Mouse (Mus musculus): ENCODE data around the gene Serhl. TPM values are rescaled to one million over a fixed set of nuclear protein-coding genes. Genes with fewer than 3 reads are reported as not detected.

Serhl gene
- polyA plus RNA-seq, 1 experiment from 2014 or later, result 29.7 TPM

DNA sequence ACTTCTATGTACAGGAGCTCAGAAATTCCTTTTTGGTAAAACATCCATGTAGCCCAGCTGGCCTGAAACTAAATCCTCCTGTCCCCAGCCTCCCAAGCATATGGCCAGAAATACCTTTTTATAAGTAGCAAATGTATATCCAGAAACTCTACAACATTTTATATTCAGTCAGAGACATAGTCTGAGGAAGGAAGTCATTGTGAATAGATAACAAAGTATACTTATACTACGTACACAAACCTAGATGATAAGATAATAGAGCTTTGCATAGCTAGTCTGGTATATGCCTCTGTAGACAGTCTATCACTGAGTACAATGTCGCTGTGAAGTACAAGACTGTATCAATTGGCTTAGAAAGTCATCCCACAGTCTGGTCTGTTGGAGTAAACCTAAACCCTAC, 46.3 kb downstream of the Serhl start:
- 95% methylated on average over 2 of the region's 2 CpGs for WGBS
- H3K36me3 ChIP-seq, result peaks cover 64% of the 10 kb centered on the region
- ATAC-seq (ENCODE audit: low FRiP score, low read depth), result no peak
- H3K9me3 ChIP-seq, result no peaks in the 10 kb centered on the region
- no peak overlapping the region for H3K27ac ChIP-seq (replicated peaks)
- no peak overlapping the region for H3K4me3 ChIP-seq
- H3K27me3 ChIP-seq, result no peaks in the 10 kb centered on the region
- H3K4me1 ChIP-seq (replicated peaks), result no peaks in the 10 kb centered on the region
- H3K9ac ChIP-seq, result no peak overlapping the region
- H3K4me2 ChIP-seq, result no peak overlapping the region

DNA sequence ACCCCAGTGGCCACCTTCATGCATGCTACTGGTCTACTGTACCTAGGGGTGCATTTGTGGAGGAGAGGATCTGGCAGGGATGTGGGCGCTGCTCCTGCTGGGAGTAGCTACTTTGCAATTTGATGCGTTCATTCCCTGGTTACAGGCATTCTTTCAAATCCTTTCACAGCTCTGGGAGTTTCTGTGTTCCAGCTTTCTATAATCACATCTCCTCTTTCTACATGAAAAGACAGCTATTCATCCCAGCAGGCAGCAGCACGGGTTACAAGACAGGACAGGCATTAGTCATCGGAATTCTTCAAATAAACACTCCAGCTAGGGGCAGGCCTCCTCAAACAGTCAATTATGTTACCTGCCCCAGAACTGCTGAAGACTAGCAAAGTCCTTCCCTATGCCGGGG, 53.6 kb downstream of the Serhl start:
- Histone ChIP-seq H3K9ac (no peak overlapping the region), H3K4me2 (no peak overlapping the region), H3K36me3 (peaks cover 17% of the 10 kb centered on the region), H3K27me3 (no peaks in the 10 kb centered on the region), H3K9me3 (no peaks in the 10 kb centered on the region), H3K4me1 (replicated peaks) (peaks cover 30% of the 10 kb centered on the region), H3K27ac (replicated peaks) (no peak overlapping the region; the same call in 1 of the 2 replicates), H3K4me3 (no peak overlapping the region)
- WGBS, result 34% methylated on average over 5 of the region's 5 CpGs
- ATAC-seq (ENCODE audit: low FRiP score, low read depth), result no peak

DNA sequence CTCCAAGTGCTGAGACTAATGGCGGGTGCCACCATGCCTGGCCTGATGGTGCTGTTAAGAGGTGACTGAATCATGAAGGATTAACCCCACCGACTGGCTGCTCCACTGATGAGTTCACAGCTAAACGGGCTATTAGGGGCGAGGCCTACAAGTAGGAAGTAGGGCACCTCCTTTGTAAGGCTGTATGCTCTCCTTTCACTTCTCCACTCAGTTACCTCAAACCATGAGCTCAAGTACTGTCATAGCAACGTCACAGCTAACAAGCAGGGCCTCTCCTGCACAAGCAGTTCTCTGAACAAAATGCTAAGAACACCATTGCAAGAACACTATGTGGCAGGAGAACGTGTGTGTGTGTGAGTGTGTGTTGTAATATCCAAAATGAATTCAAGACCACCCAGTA, 56.2 kb downstream of the Serhl start:
- no peaks in the 10 kb centered on the region for H3K27me3 ChIP-seq
- no peak overlapping the region for H3K9ac ChIP-seq
- WGBS, result 96% methylated on average over 6 of the region's 6 CpGs
- H3K4me1 ChIP-seq (replicated peaks), result peaks cover 42% of the 10 kb centered on the region
- no peak overlapping the region for H3K4me3 ChIP-seq
- ATAC-seq (ENCODE audit: low FRiP score, low read depth), result no peak
- no peak overlapping the region for H3K27ac ChIP-seq (replicated peaks)
- H3K4me2 ChIP-seq, result no peak overlapping the region
- peaks cover 14% of the 10 kb centered on the region for H3K36me3 ChIP-seq
- no peaks in the 10 kb centered on the region for H3K9me3 ChIP-seq

DNA sequence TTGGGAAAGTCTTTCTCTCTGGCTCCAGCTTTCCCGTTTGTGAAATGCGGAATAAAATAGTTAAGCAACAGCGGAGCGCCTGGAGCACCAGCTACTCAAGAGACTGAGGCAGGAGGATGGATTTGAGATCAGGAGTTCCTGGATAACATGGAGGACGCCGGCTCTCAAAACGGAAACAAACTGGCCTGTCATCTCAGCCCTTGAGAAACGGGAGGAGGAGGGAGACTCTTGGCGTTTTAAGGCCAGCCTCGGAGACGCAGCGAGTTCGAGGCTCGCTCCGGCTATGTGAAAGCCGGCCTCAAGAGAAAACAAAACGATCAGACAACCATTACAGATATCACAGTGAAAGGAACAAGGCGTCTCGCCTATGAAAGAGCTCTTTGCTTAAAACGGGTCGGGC, 59.1 kb downstream of the Serhl start:
- ATAC-seq (ENCODE audit: low FRiP score, low read depth), result no peak
- H3K9ac ChIP-seq, result peak overlapping the region; percentile 98
- H3K4me3 ChIP-seq, result peak overlapping the region; percentile 99
- WGBS, result 4% methylated on average over 21 of the region's 21 CpGs
- H3K36me3 ChIP-seq, result peaks cover 14% of the 10 kb centered on the region
- peak overlapping the region; percentile 76 for H3K4me2 ChIP-seq
- no peaks in the 10 kb centered on the region for H3K9me3 ChIP-seq
- peak overlapping the region; percentile 100 for H3K27ac ChIP-seq (replicated peaks)
- H3K4me1 ChIP-seq (replicated peaks), result peaks cover 29% of the 10 kb centered on the region
- no peaks in the 10 kb centered on the region for H3K27me3 ChIP-seq

DNA sequence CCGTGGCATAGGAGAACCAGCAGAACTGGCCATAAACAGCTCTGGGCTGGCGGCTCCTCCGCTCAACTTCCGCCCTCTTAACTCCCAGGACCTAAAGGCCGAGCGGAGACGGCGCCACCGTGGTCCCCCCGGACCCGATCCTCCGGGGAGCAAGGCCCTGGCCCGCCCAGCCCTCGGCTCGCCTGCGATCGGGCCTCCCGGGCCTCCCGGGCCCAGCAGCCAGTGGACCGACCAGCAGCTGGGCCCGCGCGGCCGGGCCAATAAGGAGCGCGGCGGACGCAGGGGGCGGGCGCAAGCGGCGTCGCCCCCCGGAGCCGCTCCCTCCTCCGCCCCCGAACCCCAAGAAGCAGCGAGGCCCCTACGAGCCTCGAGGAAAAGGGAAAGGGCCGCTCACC, 59.5 kb downstream of the Serhl start:
- peak overlapping the region; percentile 98 for H3K9ac ChIP-seq
- H3K27me3 ChIP-seq, result no peaks in the 10 kb centered on the region
- ATAC-seq (ENCODE audit: low FRiP score, low read depth), result peak; percentile 86
- peaks cover 14% of the 10 kb centered on the region for H3K36me3 ChIP-seq
- peak overlapping the region; percentile 76 for H3K4me2 ChIP-seq
- WGBS, result 0% methylated on average over 35 of the region's 41 CpGs
- H3K27ac ChIP-seq (replicated peaks), result peak overlapping the region; percentile 100
- peak overlapping the region; percentile 99 for H3K4me3 ChIP-seq
- no peaks in the 10 kb centered on the region for H3K9me3 ChIP-seq
- H3K4me1 ChIP-seq (replicated peaks), result peaks cover 27% of the 10 kb centered on the region

DNA sequence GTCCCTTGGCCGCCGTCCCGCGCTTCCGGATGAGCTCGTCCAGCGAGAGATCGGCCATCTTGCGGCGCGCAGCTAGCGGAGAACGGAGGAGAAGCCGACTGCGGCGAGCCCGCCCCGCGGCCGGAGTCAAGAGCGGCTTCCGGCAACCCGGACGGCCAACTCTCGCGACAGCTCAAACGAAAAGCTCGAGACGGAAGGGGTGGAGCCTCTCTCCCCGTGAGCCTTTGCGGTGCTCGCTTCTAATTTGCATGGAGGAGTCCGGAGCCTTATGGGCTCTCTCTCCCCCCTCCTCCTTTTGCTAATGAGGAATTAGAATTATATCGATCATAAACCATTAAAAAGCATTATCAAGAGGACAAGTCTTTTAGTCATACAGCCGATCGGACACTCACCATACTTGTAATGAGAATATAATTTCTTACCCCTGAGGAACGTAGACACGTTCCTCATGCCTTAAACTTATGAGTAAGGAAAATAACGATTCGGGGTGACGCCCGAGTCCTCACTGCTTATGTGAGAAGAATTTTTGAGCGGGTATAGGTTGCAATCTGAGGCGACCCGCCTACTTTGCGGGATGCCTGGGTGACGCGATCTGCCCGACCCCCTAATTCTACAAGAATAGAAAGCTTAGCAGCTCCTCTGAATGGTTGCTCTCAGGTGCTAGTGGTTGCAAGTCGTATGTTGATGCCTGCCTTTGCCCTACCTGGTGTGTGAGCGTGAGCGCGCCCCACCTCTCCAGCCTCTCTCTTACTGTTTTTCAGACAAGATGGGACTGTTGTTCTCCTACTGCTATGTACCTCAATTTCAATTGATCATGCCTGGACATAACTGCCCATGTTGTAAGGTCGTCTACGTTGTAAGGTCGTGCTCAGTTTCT, 60.1 kb downstream of the Serhl start, which contains the start of gene Poldip3:
Poldip3 (minus strand) TSS at position 189 of the 877 bp plus-strand sequence.
- Histone ChIP-seq H3K4me3 (peak within 1 kb of the TSS; percentile 99), H3K36me3 (peaks cover 15% of the 10 kb centered on the region), H3K27ac (replicated peaks) (peak within 1 kb of the TSS; percentile 100), H3K27me3 (no peaks in the 10 kb centered on the region), H3K9me3 (no peaks in the 10 kb centered on the region), H3K4me1 (replicated peaks) (peaks cover 27% of the 10 kb centered on the region), H3K9ac (peak within 1 kb of the TSS; percentile 98), H3K4me2 (peak within 1 kb of the TSS; percentile 76)
- ATAC-seq (ENCODE audit: low FRiP score, low read depth), result peak; percentile 95
- WGBS, result under 1% methylated on average over 54 of the region's 56 CpGs

DNA sequence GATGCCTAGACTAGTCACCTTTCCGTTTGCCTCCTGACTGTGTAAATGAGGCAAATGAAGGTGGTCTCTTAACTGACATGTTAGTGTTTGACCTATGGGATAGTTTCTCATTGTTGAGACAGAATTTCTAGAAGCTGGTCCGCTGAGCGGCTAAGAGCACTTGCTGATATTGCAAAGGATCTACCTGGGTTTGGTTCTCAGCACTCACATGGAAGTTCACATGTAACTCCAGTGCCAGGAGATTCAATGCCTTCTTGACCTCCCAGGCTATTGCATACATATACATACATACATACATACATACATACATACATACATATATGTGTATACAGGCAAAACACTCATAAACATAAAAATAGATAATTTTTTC, 60.8 kb downstream of the Serhl start:
- peak overlapping the region; percentile 76 for H3K4me2 ChIP-seq
- H3K9ac ChIP-seq, result peak overlapping the region; percentile 47
- H3K36me3 ChIP-seq, result peaks cover 15% of the 10 kb centered on the region
- H3K27ac ChIP-seq (replicated peaks), result peak overlapping the region; percentile 100
- 32% methylated on average over 3 of the region's 3 CpGs for WGBS
- no peaks in the 10 kb centered on the region for H3K27me3 ChIP-seq
- H3K4me3 ChIP-seq, result peak overlapping the region; percentile 99
- H3K4me1 ChIP-seq (replicated peaks), result peaks cover 27% of the 10 kb centered on the region
- H3K9me3 ChIP-seq, result no peaks in the 10 kb centered on the region
- no peak for ATAC-seq (ENCODE audit: low FRiP score, low read depth)

DNA sequence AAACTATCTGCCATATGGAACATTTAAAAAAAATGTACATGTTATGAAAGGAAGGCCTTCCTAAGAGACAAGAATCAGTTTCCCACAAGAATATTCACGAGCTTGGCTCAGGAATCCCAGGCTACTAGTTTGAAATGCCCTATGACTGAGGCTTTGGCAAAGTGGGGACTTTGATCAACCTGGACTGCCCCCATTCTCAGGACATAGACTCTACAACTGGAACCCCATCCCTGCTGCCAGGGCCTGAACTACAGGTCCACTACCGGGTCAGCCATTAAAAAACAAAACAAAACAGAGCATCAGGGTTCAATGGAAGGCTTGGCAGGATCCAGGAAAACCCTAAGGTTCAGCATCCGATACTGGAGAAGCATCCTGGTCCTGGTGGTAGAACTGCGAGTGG, 61.4 kb downstream of the Serhl start:
- H3K4me3 ChIP-seq, result no peak overlapping the region
- no peak overlapping the region for H3K9ac ChIP-seq
- H3K36me3 ChIP-seq, result peaks cover 11% of the 10 kb centered on the region
- no peak for ATAC-seq (ENCODE audit: low FRiP score, low read depth)
- no peak overlapping the region for H3K4me2 ChIP-seq
- 83% methylated on average over 4 of the region's 4 CpGs for WGBS
- H3K27me3 ChIP-seq, result no peaks in the 10 kb centered on the region
- H3K27ac ChIP-seq (replicated peaks), result no peak overlapping the region
- H3K9me3 ChIP-seq, result no peaks in the 10 kb centered on the region
- H3K4me1 ChIP-seq (replicated peaks), result peaks cover 27% of the 10 kb centered on the region

DNA sequence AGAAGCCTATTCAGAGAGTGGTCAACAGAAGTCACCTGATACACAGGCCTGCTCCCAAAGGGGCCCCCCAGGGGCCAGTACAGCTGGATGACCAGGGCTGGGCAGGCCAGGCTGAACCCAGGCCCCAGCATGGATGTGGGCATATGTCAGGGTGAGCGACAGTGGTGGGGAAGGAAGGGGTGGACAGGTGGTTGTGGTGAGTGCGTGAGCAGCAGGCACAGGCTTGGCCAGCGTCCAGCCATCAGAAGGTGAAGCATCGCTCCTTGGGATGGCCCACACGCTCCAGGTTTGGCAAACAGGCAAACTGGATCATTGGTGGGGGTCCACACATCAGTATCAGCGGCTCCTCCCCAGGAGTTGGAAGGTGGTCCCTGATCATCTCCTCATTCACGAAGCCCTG, 65.0 kb downstream of the Serhl start:
- Histone ChIP-seq H3K9me3 (no peaks in the 10 kb centered on the region), H3K36me3 (peaks cover 22% of the 10 kb centered on the region), H3K9ac (no peak overlapping the region), H3K4me2 (no peak overlapping the region), H3K4me3 (no peak overlapping the region), H3K4me1 (replicated peaks) (peaks cover 5% of the 10 kb centered on the region; the same call in 1 of the 2 replicates), H3K27ac (replicated peaks) (no peak overlapping the region), H3K27me3 (no peaks in the 10 kb centered on the region)
- 91% methylated on average over 7 of the region's 7 CpGs for WGBS
- ATAC-seq (ENCODE audit: low FRiP score, low read depth), result no peak

DNA sequence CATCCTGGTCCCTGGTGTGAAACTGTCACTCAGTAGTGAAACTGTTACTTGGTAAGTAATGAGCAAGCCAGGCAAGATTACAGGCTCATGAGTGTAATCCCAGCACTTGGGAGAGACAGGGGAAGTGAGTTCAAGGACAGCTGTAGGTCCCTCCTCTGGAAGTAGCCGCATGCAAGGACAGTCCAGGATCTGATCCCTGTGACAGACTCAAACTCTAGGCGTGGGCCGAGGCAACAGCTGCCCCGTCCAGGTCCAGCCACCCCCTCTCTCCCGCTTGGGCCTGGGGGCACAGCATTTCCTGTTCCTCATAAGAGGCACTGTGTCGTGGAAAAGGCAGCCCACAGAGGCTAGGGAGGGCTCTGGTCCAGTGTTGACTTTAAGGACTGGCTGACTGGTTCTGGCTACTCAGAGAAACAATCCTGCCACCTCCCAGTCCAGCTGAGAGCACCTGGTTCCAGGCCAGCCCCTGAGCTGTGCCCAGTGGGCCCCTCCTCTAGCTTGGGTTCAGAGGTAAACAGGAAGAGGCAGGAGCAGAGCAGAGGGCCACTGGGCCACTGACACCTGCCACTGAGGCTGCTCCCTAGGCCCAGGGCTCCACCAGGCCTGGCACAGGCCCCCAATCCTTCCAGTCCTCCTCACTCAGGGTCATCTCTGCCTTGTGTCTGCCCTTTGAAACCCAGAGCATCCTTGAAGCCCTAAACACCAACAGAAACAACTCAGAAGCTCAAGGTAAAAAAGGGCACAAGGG, 66.5 kb downstream of the Serhl start:
- no peak overlapping the region for H3K9ac ChIP-seq
- H3K4me3 ChIP-seq, result no peak overlapping the region
- H3K27me3 ChIP-seq, result no peaks in the 10 kb centered on the region
- H3K27ac ChIP-seq (replicated peaks), result no peak overlapping the region
- no peak overlapping the region for H3K4me2 ChIP-seq
- 85% methylated on average over 6 of the region's 6 CpGs for WGBS
- H3K4me1 ChIP-seq (replicated peaks), result no peaks in the 10 kb centered on the region
- no peaks in the 10 kb centered on the region for H3K9me3 ChIP-seq
- ATAC-seq (ENCODE audit: low FRiP score, low read depth), result no peak
- H3K36me3 ChIP-seq, result peaks cover 29% of the 10 kb centered on the region

DNA sequence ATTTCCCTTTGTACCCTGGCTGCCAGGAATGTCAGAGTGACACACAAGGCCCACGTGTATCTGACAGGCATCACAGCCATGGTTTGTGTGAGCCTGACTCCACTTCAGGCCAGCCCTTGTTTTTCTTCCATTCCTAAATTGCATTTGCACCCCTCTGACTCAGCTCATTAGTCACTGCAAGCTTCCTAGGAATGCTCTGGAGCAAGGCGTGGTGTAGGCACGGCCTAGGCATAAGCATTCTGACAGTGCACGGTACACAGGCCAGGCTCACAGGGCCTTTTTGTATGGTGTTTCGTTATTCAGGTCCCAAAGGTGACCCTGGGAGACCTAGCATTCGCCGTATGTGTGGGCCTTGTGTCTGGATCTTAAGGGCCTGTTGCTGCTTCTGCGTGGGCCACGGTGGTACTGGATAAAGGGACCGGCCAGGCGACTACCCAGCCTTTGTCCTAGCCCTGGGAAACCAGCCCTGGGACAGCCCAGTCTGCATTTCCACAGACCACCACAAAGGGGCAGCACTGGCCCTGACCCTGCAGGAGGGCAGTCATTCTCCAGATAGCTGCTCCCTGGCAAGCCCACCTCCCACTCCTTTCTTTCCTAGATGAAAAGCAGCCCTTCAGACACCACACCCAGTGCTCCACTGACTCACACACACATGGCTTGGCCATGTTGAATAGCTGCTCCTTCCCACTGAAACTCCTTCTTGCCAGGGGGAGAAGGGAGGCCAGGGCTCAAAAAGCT, 67.8 kb downstream of the Serhl start:
- no peaks in the 10 kb centered on the region for H3K9me3 ChIP-seq
- peaks cover 35% of the 10 kb centered on the region for H3K36me3 ChIP-seq
- ATAC-seq (ENCODE audit: low FRiP score, low read depth), result no peak
- H3K9ac ChIP-seq, result no peak overlapping the region
- no peaks in the 10 kb centered on the region for H3K4me1 ChIP-seq (replicated peaks)
- no peak overlapping the region for H3K4me2 ChIP-seq
- no peak overlapping the region for H3K4me3 ChIP-seq
- WGBS, result 68% methylated on average over 11 of the region's 11 CpGs
- no peaks in the 10 kb centered on the region for H3K27me3 ChIP-seq
- H3K27ac ChIP-seq (replicated peaks), result no peak overlapping the region

DNA sequence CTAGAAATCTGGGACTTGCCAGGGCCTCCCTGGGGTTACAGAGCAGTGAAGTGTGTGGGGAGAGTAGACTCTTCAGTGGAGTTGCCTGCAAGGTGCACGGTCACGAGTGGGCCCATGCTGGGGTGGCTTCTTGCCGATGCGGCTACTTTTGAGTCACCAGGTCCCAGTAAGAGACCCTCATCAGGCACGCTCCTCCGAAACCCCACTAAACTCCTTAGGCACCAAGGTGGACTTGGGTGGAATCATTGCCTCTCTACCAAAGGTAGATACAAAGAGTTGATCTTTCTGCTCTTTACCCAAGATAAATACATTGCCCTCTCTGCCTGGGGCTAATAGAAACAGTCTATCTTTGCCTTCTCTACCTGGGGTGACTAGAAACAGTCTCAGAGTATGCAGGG, 68.4 kb downstream of the Serhl start:
- no peaks in the 10 kb centered on the region for H3K9me3 ChIP-seq
- H3K4me3 ChIP-seq, result no peak overlapping the region
- H3K36me3 ChIP-seq, result peaks cover 35% of the 10 kb centered on the region
- H3K9ac ChIP-seq, result no peak overlapping the region
- H3K4me1 ChIP-seq (replicated peaks), result no peaks in the 10 kb centered on the region
- no peak overlapping the region for H3K4me2 ChIP-seq
- 95% methylated on average over 6 of the region's 6 CpGs for WGBS
- no peak overlapping the region for H3K27ac ChIP-seq (replicated peaks)
- ATAC-seq (ENCODE audit: low FRiP score, low read depth), result no peak
- no peaks in the 10 kb centered on the region for H3K27me3 ChIP-seq

Measured in hindbrain, embryonic 15.5 days (tissue).